Mouse (Mus musculus) heart, adult 18-20 months (tissue): Measurements from ENCODE around the gene Dpep2nb. TPM values are rescaled to one million over a fixed set of nuclear protein-coding genes. Genes with fewer than 3 reads are reported as not detected.
"Not testable (repeated sequence)": the region's sequence is repeated elsewhere in the genome, so short reads cannot be mapped to it uniquely, and the experiment has no call there.

Source experiments
- DNase-seq, 2 experiments: peaks; one replicate each; pipeline ENCODE4 v3.0.0; 2021 to 2022; ENCODE audit warnings: mixed read lengths in 1 of 2
- long read RNA-seq, 2 experiments: library from polyadenylated mRNA; stranded (forward); transcript quantifications; one replicate each; pipeline ENCODE4 v2.0.0; 2021
- total RNA-seq, 2 experiments: library from RNA; stranded (reverse); gene quantifications; 2 replicates each; pipeline ENCODE4 v1.2.3; 2021

Gene Dpep2nb
- not detected for total RNA-seq
- long read RNA-seq, experiment 1 = 0 reads
- long read RNA-seq, experiment 2 = 0 reads

GRCm38 (mm10) chr8:106005875-106006274, at the start of gene Dpep2nb:
Gene Dpep2nb (minus strand): TSS chr8:106005975.
- DNase-seq = no peak

DNA sequence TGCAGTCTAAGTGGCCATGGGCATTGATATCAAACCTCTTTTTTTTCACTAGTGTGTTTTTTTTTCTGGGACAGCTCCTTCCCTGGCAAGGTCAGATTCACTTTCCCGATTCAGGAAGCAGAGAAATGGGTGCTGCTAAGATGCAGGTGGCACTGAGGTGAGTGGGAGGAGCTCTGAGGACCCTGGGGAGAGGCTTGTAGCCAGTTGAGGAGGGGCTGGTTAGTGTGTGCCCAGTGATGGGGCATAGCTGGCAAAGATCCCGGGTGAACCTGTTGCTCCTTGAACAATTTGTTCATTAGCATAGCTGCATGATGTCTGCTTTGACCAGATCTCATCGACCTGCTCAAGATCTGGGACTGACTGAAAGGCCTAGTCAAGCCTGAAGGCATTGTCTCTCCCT, 49.3 kb upstream of the Dpep2nb start:
- no peak for DNase-seq

DNA sequence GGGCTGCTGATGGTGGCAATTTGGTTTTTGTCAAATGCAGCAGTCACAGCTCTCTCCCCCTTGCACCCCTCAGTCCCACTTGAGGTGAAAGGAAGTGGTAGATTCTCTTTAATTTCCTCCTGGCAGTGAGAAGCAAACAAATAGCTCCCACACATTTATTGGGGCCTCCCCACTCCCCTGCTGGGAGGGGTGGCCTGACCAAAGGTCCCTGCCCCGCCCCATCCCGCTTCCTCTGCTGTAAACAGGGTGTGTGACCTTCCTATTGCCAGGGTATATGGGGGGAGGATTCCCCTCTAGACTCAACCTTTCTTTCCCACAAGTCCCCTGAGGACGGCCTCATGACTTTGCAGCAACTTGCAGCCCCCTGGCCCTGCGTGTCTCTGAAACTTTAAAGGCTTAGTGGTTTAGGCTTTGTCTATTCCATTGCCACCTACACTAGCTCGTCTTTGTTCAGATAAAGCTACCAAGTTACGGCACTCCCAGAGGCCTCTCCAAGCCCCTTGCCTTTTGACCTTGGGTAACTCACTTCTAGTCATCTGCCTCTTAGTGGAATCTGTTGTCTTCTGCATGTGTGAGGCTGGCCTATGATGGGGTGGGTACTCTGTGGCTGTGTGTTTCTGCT, 48.5 kb upstream of the Dpep2nb start:
- DNase-seq = peak; percentile 47 to 83

DNA sequence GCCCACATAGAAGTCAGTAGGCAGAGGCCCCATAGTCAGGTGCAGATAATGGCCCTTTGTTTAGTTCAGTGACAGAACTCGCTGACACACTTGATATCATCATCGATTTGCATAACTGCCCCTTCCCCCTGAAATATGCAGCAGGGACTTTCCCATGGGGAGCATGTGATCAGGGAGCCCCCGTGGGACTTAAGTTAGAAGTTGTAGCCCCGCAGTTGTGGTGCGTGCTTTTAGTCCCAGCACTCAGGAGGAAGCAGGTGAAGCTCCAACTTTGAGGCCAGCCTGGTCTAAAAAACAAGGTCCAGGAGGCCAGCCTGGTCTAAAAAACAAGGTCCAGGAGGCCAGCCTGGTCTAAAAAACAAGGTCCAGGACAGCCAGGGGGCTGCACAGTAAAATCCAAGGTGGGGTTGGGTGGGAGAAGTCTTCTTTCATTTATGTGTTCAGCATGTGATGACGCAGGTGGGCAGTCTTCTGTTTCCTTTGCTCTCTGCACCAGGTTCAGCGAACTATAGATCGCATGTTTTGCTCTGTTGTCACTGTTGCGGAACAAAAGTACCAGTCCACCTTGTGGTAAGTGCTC, 46.8 kb upstream of the Dpep2nb start:
- no peak for DNase-seq

DNA sequence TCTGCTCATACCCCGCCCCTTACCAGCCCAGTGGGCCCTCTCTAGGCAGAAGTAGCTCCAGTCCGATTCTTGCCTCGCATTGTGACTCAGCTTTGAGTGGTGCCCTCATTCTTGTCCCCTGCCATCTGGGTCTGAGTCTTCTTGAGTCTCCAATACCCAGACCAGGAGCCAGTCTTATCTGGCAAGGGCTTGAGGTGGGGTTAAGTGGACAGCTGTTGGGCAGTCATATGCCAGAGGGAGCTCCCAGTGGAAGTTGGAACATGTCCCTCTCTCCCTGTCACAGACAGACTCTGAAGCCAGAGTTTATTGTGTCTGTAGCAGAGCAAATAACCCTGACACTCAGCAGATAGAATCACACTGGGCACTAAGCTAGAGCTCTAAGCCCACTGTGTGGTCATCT, 45.3 kb upstream of the Dpep2nb start:
- DNase-seq = no peak

DNA sequence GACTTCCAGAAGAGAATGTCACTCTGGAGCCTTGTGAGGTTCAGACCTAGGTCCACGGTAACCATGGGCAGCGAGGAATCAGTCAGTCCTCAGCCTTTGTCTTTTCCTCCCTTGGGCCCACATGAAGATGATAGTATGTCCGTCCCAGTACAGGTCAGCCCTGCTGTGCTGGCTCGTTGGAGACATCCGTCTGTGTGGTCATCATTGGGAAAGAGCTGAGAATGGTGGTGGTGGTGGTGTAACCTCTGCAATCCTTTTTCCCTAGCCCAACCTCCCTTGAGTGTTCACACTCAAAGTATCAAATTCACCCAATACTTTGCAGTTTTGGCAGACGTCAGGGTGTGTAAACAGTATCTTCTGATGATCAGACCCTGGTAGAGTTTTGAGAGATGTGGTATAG, 44.1 kb upstream of the Dpep2nb start:
- no peak for DNase-seq

DNA sequence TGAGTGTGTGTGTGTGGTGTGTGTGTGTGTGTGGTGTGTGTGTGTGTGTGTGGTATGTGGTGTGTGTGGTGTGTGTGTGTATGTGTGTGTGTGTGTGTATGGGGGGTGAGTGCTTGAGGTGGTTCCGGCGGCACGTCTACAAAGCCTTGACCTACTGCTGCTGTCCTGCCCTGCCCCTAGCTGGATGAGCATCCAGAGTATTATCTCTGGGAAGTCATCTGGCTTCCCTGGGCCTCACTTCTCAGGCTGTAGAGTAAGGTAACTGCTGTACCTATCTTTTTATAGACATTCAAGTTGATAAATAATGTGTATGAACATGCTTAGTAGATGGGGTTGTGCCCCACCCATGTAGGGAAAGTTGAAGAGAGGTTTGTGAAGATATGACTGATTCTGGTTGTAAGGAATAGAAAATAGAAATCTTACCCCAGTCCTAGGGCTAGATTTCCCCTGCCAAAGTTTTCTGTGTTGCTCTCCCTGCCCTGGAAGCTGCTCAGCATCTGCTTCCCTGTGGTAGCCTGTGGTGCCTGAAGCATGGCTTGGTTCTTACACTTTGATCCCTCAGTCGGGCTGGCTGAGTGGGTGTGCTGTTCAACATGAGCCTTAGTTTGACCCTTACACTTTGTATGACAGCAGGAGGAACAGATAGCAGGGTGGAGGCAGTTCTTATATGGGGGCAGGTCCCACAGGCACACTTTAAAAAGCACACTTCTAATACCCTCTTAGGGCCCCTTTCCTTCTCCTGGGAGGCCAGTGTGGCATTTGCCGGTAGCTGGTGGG, 42.3 kb upstream of the Dpep2nb start:
- DNase-seq = no peak

GRCm38 (mm10) chr8:106046872-106047559, 41.2 kb upstream of the Dpep2nb start:
- peak; percentile 39 to 45 for DNase-seq

DNA sequence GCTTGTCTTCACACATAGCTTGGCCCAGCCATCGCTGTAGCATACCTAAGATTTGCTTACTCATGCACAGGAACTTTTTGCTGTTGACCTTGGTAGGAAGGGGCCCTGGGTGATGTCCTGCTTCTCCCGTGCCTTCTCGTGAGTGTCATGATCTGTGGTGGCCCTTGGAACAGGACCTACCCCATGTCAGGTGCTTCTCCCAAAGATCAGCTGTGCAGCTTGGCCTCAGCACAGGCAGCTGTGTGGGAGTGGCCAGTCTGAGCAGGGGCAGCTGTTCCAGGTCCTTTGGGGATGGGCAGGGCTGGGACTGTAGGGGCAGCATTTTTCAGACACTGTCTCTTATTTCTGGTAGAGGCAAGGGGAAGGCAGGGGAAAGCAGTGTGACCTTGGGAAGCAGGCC, 38.4 kb upstream of the Dpep2nb start:
- DNase-seq = peak; percentile 65 to 72

- no peak for DNase-seq
Measured at GRCm38 (mm10) chr8:106043055-106043454, 37.3 kb upstream of the Dpep2nb start.

GRCm38 (mm10) chr8:106040218-106040617, 34.4 kb upstream of the Dpep2nb start:
- no peak for DNase-seq

- no peak for DNase-seq
Measured at GRCm38 (mm10) chr8:106039605-106040004, 33.8 kb upstream of the Dpep2nb start.

- no peak for DNase-seq
Measured at GRCm38 (mm10) chr8:106038721-106039120, 32.9 kb upstream of the Dpep2nb start.

- DNase-seq = peak; percentile 71 to 91
Measured at GRCm38 (mm10) chr8:106022483-106022882, 16.7 kb upstream of the Dpep2nb start.

DNA sequence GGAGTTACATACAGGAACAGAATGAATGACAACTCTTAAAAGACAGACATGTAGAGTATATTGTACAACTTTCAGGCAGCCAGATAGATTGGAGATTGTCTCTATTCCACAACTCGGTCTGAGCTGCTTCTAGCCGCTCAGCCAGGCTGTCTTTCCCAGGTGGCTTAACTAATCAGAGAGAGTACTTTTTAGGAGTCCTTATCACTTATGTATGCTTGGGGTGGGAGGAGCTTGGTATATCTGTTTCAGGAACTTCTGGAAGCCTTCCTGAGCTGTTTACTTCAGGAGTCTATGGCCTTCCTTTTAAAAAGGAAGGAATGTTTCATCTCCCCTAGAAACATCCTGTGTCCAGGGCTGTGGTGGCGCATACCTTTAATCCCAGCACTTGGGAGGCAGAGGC, 12.3 kb upstream of the Dpep2nb start:
- DNase-seq = no peak

DNA sequence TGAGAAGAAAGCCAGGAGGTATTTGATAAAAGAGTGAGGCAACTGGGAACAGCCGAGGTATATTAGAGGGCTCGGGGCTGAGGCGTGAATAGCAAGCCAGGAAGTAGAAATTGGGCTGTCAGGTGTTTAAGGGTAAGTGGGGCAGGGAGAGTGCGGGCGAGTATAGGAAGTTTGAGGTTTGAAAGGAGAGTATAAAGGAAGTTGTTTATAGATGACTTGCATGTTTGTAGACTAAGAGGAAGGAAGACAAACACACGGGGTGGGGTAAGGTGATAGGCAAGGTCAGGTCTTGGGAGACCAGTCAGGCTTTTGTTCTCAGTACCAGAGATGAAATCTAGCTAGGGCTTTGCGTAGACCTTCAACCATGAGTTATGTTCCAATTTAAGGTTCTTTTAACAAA, 11.4 kb upstream of the Dpep2nb start:
- DNase-seq = no peak

GRCm38 (mm10) chr8:106016284-106016683, 10.5 kb upstream of the Dpep2nb start:
- no peak for DNase-seq

- not testable (repeated sequence) for DNase-seq
Measured at GRCm38 (mm10) chr8:106012203-106012602, 6.4 kb upstream of the Dpep2nb start.

DNA sequence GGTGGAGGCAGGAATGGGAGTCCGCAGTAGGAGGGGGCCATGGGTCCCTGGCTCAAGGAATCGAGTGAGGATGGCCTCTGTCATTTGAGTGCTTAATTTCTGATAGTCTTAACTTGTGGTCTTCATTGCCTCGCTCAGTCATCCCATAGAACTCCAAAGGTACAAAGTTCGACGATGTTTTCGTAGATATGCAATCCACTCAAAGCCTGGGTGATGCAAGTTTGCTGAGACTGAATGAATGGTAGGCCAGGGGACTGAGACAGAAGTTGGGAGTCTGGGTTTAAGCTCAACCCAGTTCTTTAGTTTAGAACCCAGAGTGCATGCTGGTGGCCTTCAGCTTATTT, 5.8 kb upstream of the Dpep2nb start, which contains the start of gene Ddx28:
Gene Ddx28, minus strand, starts transcription at position 240 of the 344 bp plus-strand sequence.
- no peak for DNase-seq

- DNase-seq = peak; percentile 92 to 95
Measured at GRCm38 (mm10) chr8:106010748-106011642, 5.2 kb upstream of the Dpep2nb start.

DNA sequence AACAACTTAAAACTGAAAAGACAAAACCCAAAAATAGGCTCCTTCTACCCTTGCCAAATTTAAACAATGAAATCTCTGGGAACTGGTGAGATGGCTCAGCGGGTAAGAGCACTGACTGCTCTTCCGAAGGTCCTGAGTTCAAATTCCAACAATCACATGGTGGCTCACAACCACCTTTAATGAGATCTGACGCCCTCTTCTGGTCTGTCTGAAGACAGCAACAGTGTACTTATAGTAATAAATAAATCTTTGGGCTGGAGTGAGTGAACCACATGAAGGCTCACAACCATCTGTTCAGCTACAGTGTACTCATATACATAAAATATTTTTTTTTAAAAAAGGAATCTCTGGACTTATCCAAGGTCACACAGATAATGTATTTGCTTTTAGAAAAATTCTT, 2.1 kb upstream of the Dpep2nb start:
- DNase-seq = not testable (repeated sequence)

- DNase-seq = no peak
Measured at GRCm38 (mm10) chr8:106007135-106007534, 1.4 kb upstream of the Dpep2nb start.
